Mouse (Mus musculus): ENCODE results near the gene Zfp428.

Zfp428 gene

DNA sequence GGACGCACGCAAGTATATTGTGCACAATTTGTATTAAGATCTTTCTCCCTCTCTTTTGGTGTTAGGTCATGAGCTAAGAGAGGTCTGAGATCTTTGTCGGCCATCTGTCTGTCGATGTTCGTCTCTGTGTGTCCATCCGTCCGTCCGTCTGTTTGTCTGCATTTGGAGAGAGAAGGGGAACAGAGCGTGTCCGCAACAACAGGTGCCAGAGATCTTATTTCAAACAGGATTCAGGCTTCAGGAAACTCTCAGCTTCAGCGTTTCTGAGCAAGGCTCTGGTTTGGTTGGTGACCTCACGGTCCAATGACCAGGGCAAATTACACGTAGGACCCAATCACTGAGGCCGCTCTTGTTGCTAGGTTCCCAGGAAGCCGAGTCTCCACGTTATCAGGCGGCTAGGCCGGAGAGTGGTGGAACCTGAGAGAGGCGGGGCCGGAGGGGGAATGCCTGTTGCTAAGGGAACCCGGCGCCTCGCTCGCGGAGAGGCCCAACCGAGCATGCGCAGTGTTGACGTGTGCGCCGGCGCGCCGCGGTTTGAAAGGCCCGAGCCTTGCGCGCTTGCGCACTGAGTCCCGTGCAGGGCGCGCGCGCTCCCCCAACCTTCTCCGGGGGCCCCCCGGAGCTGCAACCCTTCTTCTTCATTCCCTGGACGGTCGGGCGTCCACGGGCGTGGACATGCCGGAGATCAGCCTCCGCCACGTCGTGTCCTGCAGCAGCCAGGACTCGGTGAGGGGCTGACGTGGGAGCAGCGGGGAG is 40.0 kb downstream of the Zfp428 start:
- DNase-seq (ENCODE audit: low read depth in 2 of 2, low spot score in 2 of 2) = peak; percentile 98 to 99

DNA sequence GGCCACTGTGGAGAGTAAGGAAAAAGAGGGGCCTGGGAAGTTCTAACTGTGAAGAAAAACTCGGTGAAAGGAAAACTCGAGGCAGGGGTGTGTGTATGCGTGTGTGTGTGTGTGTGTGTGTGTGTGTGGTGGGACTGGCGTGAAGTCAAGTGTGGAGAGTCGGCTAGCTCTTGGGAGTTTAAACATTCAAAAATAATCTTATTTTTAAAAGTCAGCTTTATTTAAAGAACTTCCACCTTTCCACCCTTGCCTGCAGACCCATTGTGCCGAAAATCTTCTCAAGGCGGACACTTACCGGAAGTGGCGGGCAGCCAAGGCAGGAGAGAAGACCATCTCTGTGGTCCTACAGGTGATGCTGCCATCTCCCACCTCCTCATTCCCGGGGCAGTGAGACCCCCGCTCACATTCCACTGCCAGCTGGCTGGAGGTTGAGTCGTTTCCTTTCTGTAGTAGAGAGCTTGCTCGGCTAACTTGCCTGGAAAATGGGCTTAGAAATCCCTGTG is 40.8 kb downstream of the Zfp428 start:
- DNase-seq (ENCODE audit: low read depth in 2 of 2, low spot score in 2 of 2) = no peak

GRCm38 (mm10) chr7:24551985-24552759 is 45.4 kb downstream of the Zfp428 start:
- DNase-seq (ENCODE audit: low read depth in 2 of 2, low spot score in 2 of 2) = no peak

DNA sequence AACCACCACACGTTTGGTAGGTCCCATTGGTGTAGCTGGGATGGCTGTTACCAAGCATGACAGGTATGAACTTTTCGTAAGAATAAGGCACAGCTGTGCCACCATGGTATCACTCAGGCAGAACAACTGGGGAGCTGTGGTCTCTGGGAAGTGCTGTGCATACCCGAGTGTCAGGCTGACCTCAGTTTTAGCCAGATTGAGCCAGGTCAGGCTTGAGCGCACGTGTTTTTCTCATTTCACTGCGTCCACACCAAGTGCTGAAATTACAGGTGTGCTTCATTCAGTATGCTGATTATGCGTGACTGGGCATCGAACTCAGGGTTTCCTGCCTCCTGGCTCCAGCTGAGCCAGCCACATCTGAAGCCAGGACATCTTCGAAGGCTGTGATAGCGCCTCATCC is 49.0 kb downstream of the Zfp428 start:
- no peak for DNase-seq (ENCODE audit: low read depth in 2 of 2, low spot score in 2 of 2)

DNA sequence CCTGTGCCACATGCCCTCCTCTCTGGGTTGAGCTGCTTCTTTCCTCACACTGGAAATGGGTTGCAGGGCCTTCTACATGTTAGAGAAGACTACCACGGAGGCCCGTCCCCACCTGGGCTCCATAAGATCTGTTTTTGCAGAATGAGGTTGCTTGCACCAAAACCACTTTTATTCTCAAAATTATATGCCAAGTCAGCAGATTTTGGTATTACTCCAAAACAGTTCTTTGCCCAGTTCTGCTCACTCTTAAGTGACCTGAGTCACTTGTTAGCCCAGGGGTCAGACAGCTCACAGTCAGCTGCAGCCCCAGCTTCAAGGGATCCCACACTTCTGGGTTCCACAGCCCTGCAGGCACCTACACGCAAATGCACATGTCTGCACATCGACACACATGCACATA is 54.6 kb downstream of the Zfp428 start:
- DNase-seq (ENCODE audit: low read depth in 2 of 2, low spot score in 2 of 2) = no peak

GRCm38 (mm10) chr7:24563191-24563836 is 56.5 kb downstream of the Zfp428 start:
- no peak for DNase-seq (ENCODE audit: low read depth in 2 of 2, low spot score in 2 of 2)

DNA sequence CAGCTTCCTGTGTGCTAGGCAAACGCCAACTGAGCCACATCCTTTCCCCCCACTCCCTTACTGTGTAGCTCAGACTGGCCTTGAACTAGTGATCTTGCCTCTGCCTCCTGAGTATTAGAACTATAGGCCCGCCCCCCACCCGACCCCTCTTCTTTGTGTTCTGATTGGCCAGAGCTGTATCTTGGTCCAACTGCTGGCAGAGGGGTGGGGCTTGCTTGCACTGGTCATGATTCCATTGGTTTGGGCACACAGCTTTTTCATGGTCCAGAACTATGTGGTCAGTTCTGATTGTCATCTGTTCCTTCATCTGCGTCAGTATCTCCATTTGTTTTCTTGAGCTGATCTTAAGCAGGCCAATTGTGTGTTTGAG is 57.0 kb downstream of the Zfp428 start:
- DNase-seq (ENCODE audit: low read depth in 2 of 2, low spot score in 2 of 2) = no peak

DNA sequence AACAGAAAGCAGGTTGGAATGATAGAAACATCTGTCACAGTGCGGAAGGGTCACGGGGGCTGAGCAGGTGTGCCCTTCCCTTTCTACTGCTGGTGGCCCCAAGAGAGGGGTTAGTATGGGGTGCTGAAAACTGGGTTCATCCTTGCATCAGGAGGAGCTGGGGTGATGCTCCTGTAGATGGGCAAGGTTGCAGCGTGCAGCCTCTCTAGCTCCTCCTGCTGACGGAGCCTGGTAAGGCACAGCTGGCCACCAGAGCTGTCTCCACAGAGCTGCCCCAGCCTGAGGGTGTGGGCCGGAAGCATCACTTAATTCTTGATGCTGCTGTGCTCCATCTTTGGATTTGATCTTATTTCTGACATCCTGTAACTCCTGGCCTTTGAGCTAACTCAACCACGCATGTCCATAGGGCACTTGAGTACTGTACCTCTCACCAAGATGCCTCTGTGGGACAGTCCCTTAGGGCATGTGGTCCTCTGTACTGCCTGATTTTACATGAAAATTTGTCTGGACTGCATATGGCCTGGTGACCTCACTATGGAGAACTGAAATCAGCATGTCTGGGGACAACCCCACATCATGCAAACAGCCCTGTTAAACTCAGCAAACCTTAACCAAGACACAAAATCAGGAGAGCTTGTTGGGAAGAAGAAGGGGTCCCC is 57.9 kb downstream of the Zfp428 start:
- peak; percentile 73 to 82 for DNase-seq (ENCODE audit: low read depth in 2 of 2, low spot score in 2 of 2)

All from CD8-positive naive resting alpha-beta T cell, adult 2 months (primary cell).